Mouse (Mus musculus) limb, embryonic 11.5 days (tissue): ENCODE measurements around the gene Lbx2. TPM values are rescaled to one million over a fixed set of nuclear protein-coding genes. Genes with fewer than 3 reads are reported as not detected.

Source experiments
- ATAC-seq: fragments of 200-750 bp; cut with Nextera tagmentation; 2 replicates; pipeline ENCODE4 v1.8.0; 2017; ENCODE audit warnings: low read depth; ENCODE audit not compliant: insufficient number of reproducible peaks, low FRiP score, low TSS enrichment
- DNase-seq: peaks from one replicate; pipeline ENCODE4 v3.0.0-alpha.2; 2015; ENCODE audit warnings: low spot score
- H3K27ac ChIP-seq: fragments of 300-500 bp; sonication (generic); replicated peaks from 2 replicates; pipeline ENCODE4 v1.5.1; 2014; ENCODE audit warnings: low read depth, mild to moderate bottlenecking, low read length
- H3K27me3 ChIP-seq: fragments of 300-500 bp; sonication (generic); 2 replicates; pipeline ENCODE4 v1.6.1; 2014; ENCODE audit warnings: mild to moderate bottlenecking, low read length, mixed read lengths; ENCODE audit not compliant: control insufficient read depth, insufficient read depth
- H3K36me3 ChIP-seq: fragments of 300-500 bp; sonication (generic); 2 replicates; pipeline ENCODE4 v1.6.1; 2014; ENCODE audit warnings: mild to moderate bottlenecking, low read length, moderate library complexity, mixed read lengths; ENCODE audit not compliant: control insufficient read depth, insufficient read depth
- H3K4me1 ChIP-seq: fragments of 300-500 bp; sonication (generic); 2 replicates; pipeline ENCODE4 v1.6.1; 2014; ENCODE audit warnings: low read length, mixed read lengths; ENCODE audit not compliant: control insufficient read depth, insufficient read depth
- H3K4me2 ChIP-seq: fragments of 300-500 bp; sonication (generic); 2 replicates; pipeline ENCODE4 v1.6.1; 2014; ENCODE audit warnings: low read depth, mild to moderate bottlenecking, moderate library complexity; ENCODE audit not compliant: severe bottlenecking
- H3K4me3 ChIP-seq: fragments of 300-500 bp; sonication (generic); 2 replicates; pipeline ENCODE4 v1.5.1; 2014; ENCODE audit warnings: low read depth, low read length
- H3K9ac ChIP-seq: fragments of 300-500 bp; sonication (generic); 2 replicates; pipeline ENCODE4 v1.6.1; 2014; ENCODE audit warnings: mild to moderate bottlenecking, low read length
- H3K9me3 ChIP-seq: fragments of 300-500 bp; sonication (generic); 2 replicates; pipeline ENCODE4 v1.6.1; 2016; ENCODE audit warnings: low read length; ENCODE audit not compliant: control insufficient read depth
- WGBS: fragments of 180-500 bp; shearing (Covaris S2); extraction: QIAGEN DNeasy Blood & Tissue Kit; methylation state at CpG from one replicate; pipeline ENCODE4 v1.1.7; 2014; 5-methylcytosine and 5-hydroxymethylcytosine counted together
- polyA plus RNA-seq: library from polyadenylated mRNA; unstranded; fragments of >200 nt; fragmentation: Nextera tagmentation; extraction: Ambion mirVana; gene quantifications from 2 replicates; pipeline ENCODE4 v1.2.1, GENCODE M21; 2014

Lbx2 gene
- polyA plus RNA-seq, 1 experiment from 2014 or later: 0.81 TPM

DNA sequence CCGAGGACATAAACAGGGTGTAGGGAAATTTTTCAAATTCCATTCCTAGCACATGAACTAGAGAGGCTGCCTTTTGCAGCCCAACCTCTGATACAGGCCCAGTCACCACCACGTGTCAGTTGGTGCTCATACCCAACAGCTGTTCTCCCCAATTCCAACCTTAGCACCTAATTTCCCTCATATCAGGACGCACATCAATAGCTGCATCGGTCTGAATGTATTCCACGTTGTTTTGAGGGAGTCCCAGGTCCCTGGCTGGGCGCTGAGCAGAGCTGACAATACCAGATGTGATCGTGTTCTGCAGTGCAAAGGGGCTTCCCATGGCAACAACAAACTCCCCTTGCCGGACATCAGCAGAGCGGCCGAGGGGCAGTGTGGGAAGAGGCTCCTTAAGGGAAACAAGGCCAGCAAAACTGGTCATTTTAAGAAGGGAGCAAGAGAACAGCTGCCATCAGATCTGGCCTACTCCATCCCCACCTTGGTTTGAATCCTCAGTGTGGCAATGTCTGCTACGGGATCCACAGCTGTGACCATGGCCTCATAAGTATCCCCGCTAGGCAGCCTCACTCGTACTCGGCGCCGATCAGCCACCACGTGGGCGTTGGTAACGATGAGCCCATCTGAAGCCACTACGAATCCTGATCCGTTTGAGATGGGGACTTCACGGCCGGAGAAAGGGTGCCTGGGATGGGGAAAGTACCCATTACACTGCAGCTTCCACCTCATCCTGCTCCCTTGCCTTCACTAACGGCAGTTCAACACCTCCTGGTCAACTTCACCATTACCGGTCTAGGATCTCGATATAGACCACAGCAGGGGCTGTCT lies 32.8 kb upstream of the Lbx2 start:
- peak overlapping the region; percentile 92 for H3K4me2 ChIP-seq
- WGBS: 2% methylated on average over 26 of the region's 26 CpGs
- H3K4me1 ChIP-seq: peaks cover 14% of the 10 kb centered on the region
- H3K27me3 ChIP-seq: no peaks in the 10 kb centered on the region
- DNase-seq (peak; percentile 60), ATAC-seq (0 out of 2 replicates have a peak, but pooled peaks have one; percentile 5)
- no peak overlapping the region for H3K27ac ChIP-seq
- H3K36me3 ChIP-seq: peaks cover 10% of the 10 kb centered on the region; the same call in 1 of the 2 replicates
- peak overlapping the region; percentile 99 for H3K4me3 ChIP-seq
- no peaks in the 10 kb centered on the region for H3K9me3 ChIP-seq
- peak overlapping the region; percentile 94 for H3K9ac ChIP-seq

DNA sequence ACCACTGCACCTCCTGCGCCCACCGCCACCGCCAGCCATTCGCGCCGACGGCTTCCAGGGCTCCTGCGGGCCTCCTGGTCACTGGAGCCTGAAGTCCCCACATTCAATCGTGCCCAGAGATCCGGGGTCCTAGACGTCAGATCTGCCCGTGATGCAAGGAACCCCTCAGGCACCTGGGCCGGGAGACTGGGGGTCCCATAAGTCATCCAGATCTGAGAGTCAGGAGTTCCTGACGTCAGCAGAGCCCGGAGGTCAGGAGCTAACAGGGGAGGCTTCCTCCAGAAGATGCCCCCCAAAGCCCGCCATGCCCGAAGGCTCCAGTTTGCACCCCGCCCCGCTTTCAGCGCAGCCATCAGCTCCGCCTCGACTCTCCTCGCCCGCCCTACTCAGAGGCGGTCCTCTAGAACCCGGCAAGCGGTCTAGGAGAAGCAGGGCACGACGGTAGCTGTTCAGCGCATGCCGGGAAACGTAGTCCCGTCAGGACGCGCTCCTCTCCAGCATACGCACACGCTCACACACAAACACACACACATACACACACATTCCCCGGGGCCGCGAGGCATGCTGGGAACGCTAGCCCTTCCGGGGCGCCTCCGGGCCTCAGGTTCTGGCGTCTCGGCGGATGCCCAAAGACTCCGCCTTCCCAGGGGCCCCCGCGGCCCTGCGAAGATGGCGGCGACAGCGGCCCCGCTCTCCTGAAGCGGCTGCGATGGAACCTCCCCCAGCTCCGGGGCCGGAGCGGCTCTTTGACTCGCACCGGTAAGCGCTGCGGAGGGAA lies 31.9 kb upstream of the Lbx2 start, which contains the start of gene Aup1:
TSS of gene Aup1 (plus strand) at position 448 of the 778 bp plus-strand sequence.
- H3K4me2 ChIP-seq: peak within 1 kb of the TSS; percentile 92
- under 1% methylated on average over 64 of the region's 64 CpGs for WGBS
- H3K36me3 ChIP-seq: peaks cover 10% of the 10 kb centered on the region; the same call in 1 of the 2 replicates
- no peaks in the 10 kb centered on the region for H3K9me3 ChIP-seq
- peak within 1 kb of the TSS; percentile 94 for H3K9ac ChIP-seq
- ATAC-seq (peak; percentile 90), DNase-seq (peak; percentile 97)
- H3K27ac ChIP-seq: peak within 1 kb of the TSS; percentile 81
- peaks cover 14% of the 10 kb centered on the region for H3K4me1 ChIP-seq
- peak within 1 kb of the TSS; percentile 99 for H3K4me3 ChIP-seq
- no peaks in the 10 kb centered on the region for H3K27me3 ChIP-seq

DNA sequence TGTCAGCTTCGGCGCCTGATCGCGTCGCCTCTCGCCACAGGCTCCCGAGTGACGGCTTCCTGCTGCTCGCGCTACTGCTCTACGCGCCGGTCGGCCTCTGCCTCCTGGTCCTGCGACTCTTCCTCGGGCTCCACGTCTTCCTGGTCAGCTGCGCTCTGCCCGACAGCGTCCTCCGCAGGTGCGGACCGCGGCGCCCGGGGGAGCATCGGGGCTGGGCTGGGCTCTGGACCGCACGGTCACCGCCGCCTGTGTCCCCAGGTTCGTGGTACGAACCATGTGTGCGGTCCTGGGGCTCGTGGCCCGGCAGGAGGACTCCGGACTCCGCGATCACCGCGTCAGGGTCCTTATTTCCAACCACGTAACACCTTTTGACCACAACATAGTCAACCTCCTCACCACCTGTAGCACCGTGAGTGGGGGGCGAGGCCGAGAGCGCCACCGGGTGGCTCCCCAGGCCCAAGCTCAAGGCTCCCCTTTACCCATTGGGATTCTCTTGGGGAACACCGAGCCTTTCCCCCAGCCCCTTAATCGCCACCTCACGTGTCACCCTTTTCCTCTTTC lies 31.2 kb upstream of the Lbx2 start, which contains the start of gene Htra2:
TSS of gene Htra2 (minus strand) at position 403 of the 561 bp plus-strand sequence.
- DNase-seq (peak; percentile 62), ATAC-seq (peak; percentile 15)
- Histone ChIP-seq H3K4me3 (peak within 1 kb of the TSS; percentile 99), H3K9me3 (no peaks in the 10 kb centered on the region), H3K27ac (peak within 1 kb of the TSS; percentile 81), H3K4me1 (peaks cover 14% of the 10 kb centered on the region), H3K27me3 (0 out of 2 replicates have a peak, but pooled peaks cover 2% of the 10 kb centered on the region), H3K4me2 (peak within 1 kb of the TSS; percentile 92), H3K9ac (peak within 1 kb of the TSS; percentile 94), H3K36me3 (peaks cover 10% of the 10 kb centered on the region; the same call in 1 of the 2 replicates)
- under 1% methylated on average over 50 of the region's 50 CpGs for WGBS

DNA sequence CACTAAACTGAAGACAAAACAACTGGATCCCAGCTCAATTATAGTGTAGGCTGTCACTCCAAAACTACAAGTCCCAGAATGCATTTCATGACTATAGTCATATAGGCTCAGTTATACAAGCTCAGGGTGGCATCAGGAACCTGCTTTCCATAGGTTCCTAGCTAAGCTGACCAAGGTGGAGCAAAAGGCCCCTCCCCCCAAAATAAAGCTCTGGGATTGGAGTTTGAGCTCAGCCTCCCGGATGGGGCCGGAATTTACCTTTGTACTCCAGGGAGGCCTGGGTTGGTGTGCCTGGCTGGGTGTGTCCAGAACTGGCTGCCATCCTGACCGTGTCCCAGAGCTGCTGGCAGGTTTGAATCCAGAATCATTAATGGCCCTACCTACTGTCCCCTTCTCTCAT lies 28.4 kb upstream of the Lbx2 start, which contains the start of gene Dqx1:
TSS of gene Dqx1 (plus strand) at position 55 of the 400 bp plus-strand sequence.
- no peaks in the 10 kb centered on the region for H3K9me3 ChIP-seq
- WGBS: 43% methylated on average over 3 of the region's 3 CpGs

DNA sequence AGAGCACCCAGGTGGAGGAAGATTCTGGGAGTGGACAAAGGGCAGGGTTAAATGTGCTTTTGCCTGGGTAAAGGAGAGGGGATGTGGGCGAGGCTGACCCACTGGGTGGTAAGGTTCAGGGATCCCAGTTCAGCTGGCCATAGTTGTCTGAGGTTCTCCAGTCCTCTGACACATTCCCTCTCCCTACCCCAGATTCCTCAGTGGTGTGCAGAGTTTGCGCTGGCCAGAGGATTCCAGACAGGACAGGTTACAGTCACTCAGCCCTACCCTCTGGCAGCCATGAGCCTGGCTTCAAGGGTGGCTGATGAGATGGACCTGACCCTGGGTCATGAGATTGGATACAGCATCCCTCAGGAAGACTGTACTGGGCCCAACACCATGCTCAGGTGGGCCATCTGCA lies 27.4 kb upstream of the Lbx2 start:
- 85% methylated on average over 2 of the region's 2 CpGs for WGBS
- H3K27me3 ChIP-seq: peaks cover 20% of the 10 kb centered on the region
- peaks cover 5% of the 10 kb centered on the region; the same call in 1 of the 2 replicates for H3K36me3 ChIP-seq
- H3K27ac ChIP-seq: no peak overlapping the region
- no peak overlapping the region for H3K4me2 ChIP-seq
- H3K4me1 ChIP-seq: peaks cover 7% of the 10 kb centered on the region
- ATAC-seq (no peak), DNase-seq (no peak)
- no peak overlapping the region for H3K9ac ChIP-seq
- H3K9me3 ChIP-seq: no peaks in the 10 kb centered on the region
- no peak overlapping the region for H3K4me3 ChIP-seq

More for the DNA sequence above, 28.4 kb upstream of the Lbx2 start, which contains the start of gene Dqx1:
- ATAC-seq (no peak), DNase-seq (no peak)
- Histone ChIP-seq H3K27me3 (peaks cover 11% of the 10 kb centered on the region), H3K36me3 (peaks cover 5% of the 10 kb centered on the region; the same call in 1 of the 2 replicates), H3K4me2 (no peak within 1 kb of the TSS), H3K27ac (no peak within 1 kb of the TSS), H3K4me1 (peaks cover 11% of the 10 kb centered on the region), H3K4me3 (no peak within 1 kb of the TSS), H3K9ac (no peak within 1 kb of the TSS)

DNA sequence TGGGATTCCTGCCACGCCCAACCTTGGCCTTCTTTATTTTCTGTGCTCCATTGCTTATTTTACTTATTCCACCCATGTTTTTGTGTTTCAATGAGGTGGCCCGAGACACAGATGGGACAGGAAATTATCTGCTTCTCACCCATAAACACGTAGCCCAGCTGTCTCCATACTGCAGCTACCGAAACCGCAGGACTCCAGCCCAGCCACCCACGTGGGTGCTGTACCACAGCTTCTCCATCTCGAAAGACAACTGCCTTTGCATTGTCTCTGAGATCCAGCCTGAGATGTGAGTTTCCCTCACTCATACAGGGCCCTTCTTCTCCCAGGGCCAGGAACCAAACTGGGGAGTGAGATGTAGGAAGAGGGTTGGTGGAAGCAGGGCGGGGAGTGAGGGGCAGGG lies 20.2 kb upstream of the Lbx2 start:
- no peak for DNase-seq
- no peak overlapping the region for H3K4me3 ChIP-seq
- no peak overlapping the region for H3K4me2 ChIP-seq
- peaks cover 87% of the 10 kb centered on the region for H3K27me3 ChIP-seq
- H3K4me1 ChIP-seq: peaks cover 13% of the 10 kb centered on the region
- no peaks in the 10 kb centered on the region for H3K36me3 ChIP-seq
- no peak overlapping the region for H3K27ac ChIP-seq
- no peak for ATAC-seq
- H3K9me3 ChIP-seq: no peaks in the 10 kb centered on the region
- WGBS: 41% methylated on average over 8 of the region's 8 CpGs
- H3K9ac ChIP-seq: no peak overlapping the region

DNA sequence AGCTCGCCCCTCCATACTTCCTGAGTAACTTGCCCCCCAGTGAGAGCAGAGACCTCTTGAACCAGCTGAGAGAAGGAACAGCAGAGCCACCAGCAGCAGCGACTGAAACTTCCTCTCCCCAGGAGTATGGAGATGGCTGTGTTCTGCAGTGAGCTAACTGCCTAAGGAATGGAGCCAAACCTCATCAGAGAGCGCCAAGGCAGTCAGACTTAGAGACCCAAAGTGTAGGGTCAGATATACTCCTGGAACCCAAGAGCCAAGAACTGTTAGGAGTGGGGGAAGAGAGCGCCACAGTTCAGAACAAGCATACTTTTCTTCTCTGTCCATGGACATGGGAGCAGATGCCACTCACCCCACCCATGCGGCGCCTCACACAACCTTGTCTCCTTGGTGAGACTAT lies 19.7 kb upstream of the Lbx2 start:
- no peak for ATAC-seq
- H3K4me3 ChIP-seq: no peak overlapping the region
- H3K9ac ChIP-seq: no peak overlapping the region
- H3K27ac ChIP-seq: no peak overlapping the region
- no peaks in the 10 kb centered on the region for H3K36me3 ChIP-seq
- peaks cover 17% of the 10 kb centered on the region for H3K4me1 ChIP-seq
- no peak for DNase-seq
- peaks cover 89% of the 10 kb centered on the region for H3K27me3 ChIP-seq
- no peak overlapping the region for H3K4me2 ChIP-seq
- no peaks in the 10 kb centered on the region for H3K9me3 ChIP-seq
- 25% methylated on average over 6 of the region's 6 CpGs for WGBS

DNA sequence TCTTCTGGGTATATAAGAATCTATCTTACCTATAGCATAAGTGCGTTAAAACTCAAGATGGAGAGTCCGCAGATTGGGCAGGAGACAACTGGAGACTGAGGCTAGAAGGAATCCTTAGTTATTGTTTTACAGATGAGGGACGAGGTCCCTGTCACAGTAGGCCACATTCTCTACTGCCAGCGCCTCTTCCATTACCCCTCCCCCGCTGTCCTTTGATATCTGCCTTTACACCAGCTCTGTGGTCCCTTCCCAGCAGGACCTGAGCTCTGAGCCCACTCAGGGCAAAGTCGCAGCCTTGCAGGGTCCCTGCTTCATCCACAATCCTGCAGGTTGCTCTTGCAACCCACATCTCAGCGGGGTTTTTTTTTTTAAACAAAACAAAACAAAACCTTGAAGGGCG lies 17.9 kb upstream of the Lbx2 start:
- no peak for ATAC-seq
- WGBS: 4% methylated on average over 8 of the region's 8 CpGs
- peaks cover 19% of the 10 kb centered on the region for H3K4me1 ChIP-seq
- no peak overlapping the region for H3K9ac ChIP-seq
- H3K36me3 ChIP-seq: no peaks in the 10 kb centered on the region
- H3K4me3 ChIP-seq: no peak overlapping the region
- no peak for DNase-seq
- no peak overlapping the region for H3K4me2 ChIP-seq
- H3K27ac ChIP-seq: no peak overlapping the region
- H3K27me3 ChIP-seq: peaks cover 96% of the 10 kb centered on the region
- H3K9me3 ChIP-seq: no peaks in the 10 kb centered on the region
